Mouse (Mus musculus) lung, adult 2 months (tissue): ENCODE results near the gene Tyw1.
"Not testable (repeated sequence)": the region's sequence is repeated elsewhere in the genome, so short reads cannot be mapped to it uniquely, and the experiment has no call there.

ENCODE experiments used
- CTCF ChIP-seq: fragments of 200-500 bp; IDR thresholded peaks from 2 replicates; pipeline ENCODE4 v1.5.1; 2011; ENCODE audit warnings: mild to moderate bottlenecking, low read length, control low read depth; ENCODE audit not compliant: insufficient read depth
- POLR2A ChIP-seq: fragments of 200-500 bp; IDR thresholded peaks from 2 replicates; pipeline ENCODE4 v1.6.1; 2011; ENCODE audit warnings: low read depth, mild to moderate bottlenecking, control low read depth, low read length, borderline replicate concordance; ENCODE audit errors: extremely low read depth

GRCm38 (mm10) chr5:130255799-130256525 lies 543 bp downstream of the Tyw1 start:
- not testable (repeated sequence) for TF ChIP-seq POLR2A, CTCF
